Mouse (Mus musculus) heart, adult 2 months (tissue): ENCODE measurements at regions not wholly inside any gene's neighbourhood (a gene's known extent, or its start where the extent isn't known, plus 50 kb on each side); places are given as distances from the start of the nearest gene placed in this dataset.
"Not testable (repeated sequence)": the region's sequence is repeated elsewhere in the genome, so short reads cannot be mapped to it uniquely, and the experiment has no call there.

Source experiments
- DNase-seq, 2 experiments: peaks; one replicate each; pipeline ENCODE4 v3.0.0; 2021
- H3K27ac ChIP-seq: fragments of 200-600 bp; 2 replicates; pipeline ENCODE4 v1.8.1; 2022
- H3K27me3 ChIP-seq: fragments of 200-500 bp; 2 replicates; pipeline ENCODE4 v1.6.1; 2012; ENCODE audit warnings: mild to moderate bottlenecking, low read length, inconsistent platforms, mixed read lengths; ENCODE audit not compliant: control insufficient read depth, insufficient read depth
- H3K36me3 ChIP-seq: fragments of 200-500 bp; 2 replicates; pipeline ENCODE4 v1.6.1; 2012; ENCODE audit warnings: low read length, inconsistent platforms; ENCODE audit not compliant: control insufficient read depth, insufficient read depth
- H3K4me1 ChIP-seq: fragments of 200-500 bp; 2 replicates; pipeline ENCODE4 v1.6.1; 2011; ENCODE audit warnings: low read length; ENCODE audit not compliant: control insufficient read depth, insufficient read depth
- H3K4me3 ChIP-seq: fragments of 200-600 bp; 2 replicates; pipeline ENCODE4 v1.8.1; 2022
- H3K79me2 ChIP-seq: fragments of 200-500 bp; replicated peaks from 2 replicates; pipeline ENCODE4 v1.6.1; 2012; ENCODE audit warnings: mild to moderate bottlenecking, inconsistent platforms, low read length, moderate library complexity, mixed read lengths; ENCODE audit not compliant: control insufficient read depth, insufficient read depth
- H3K9ac ChIP-seq: fragments of 200-500 bp; 2 replicates; pipeline ENCODE4 v1.6.1; 2012; ENCODE audit warnings: low read depth, mild to moderate bottlenecking, control low read depth, inconsistent platforms, low read length, mixed read lengths
- CTCF ChIP-seq: fragments of 200-600 bp; IDR thresholded peaks from 2 replicates; pipeline ENCODE4 v1.8.1; 2022; ENCODE audit warnings: antibody characterized with exemption, mild to moderate bottlenecking, moderate library complexity
- EP300 ChIP-seq: fragments of 200-500 bp; IDR thresholded peaks from 2 replicates; pipeline ENCODE4 v1.6.1; 2011; ENCODE audit warnings: low read depth, low read length, control low read depth; ENCODE audit not compliant: insufficient read depth
- POLR2A ChIP-seq: fragments of 200-500 bp; IDR thresholded peaks from 2 replicates; pipeline ENCODE4 v1.6.1; 2011; ENCODE audit warnings: mild to moderate bottlenecking, low read depth, low read length, control low read depth; ENCODE audit not compliant: insufficient read depth
- WGBS: fragments of 180-500 bp; shearing (Covaris S2); methylation state at CpG from one replicate; pipeline ENCODE4 v1.1.7; 2018; 5-methylcytosine and 5-hydroxymethylcytosine counted together
- intact Hi-C: fragments of 180-260 bp; cut with DNase I; formaldehyde crosslinking; loops from one replicate; pipeline ENCODE4 v1.15.1; 2025

DNA sequence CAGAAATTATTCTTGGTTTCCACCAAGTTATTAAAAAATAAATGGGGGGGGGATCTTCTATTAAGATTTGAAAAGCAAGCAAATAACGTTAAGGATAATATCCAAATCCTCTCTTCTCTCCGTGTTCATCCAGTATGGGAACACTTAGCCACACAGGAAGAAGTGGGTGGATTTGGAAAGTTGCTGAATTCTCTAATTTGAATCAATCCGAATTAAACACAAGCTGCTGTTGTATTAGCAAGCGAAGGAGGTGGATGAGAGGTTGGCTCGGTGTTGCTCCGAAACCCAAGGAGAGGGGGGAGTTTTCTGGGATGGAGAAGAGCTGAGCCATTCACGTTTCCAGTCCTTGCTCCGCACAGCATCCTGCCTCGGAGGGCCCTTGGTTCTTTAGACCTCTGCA lies 97.6 kb upstream of the Lnx1 start:
- no peak for DNase-seq
- H3K36me3 ChIP-seq: no peaks in the 10 kb centered on the region
- intact Hi-C loops: no loop called here
- 61% methylated on average over 9 of the region's 9 CpGs for WGBS
- TF ChIP-seq POLR2A (no peak), EP300 (no peak), CTCF (no peak)
- no peak overlapping the region for H3K4me3 ChIP-seq
- no peaks in the 10 kb centered on the region for H3K27me3 ChIP-seq
- H3K27ac ChIP-seq: no peak overlapping the region
- no peaks in the 10 kb centered on the region for H3K4me1 ChIP-seq
- no peaks in the 10 kb centered on the region for H3K79me2 ChIP-seq
- no peak overlapping the region for H3K9ac ChIP-seq

DNA sequence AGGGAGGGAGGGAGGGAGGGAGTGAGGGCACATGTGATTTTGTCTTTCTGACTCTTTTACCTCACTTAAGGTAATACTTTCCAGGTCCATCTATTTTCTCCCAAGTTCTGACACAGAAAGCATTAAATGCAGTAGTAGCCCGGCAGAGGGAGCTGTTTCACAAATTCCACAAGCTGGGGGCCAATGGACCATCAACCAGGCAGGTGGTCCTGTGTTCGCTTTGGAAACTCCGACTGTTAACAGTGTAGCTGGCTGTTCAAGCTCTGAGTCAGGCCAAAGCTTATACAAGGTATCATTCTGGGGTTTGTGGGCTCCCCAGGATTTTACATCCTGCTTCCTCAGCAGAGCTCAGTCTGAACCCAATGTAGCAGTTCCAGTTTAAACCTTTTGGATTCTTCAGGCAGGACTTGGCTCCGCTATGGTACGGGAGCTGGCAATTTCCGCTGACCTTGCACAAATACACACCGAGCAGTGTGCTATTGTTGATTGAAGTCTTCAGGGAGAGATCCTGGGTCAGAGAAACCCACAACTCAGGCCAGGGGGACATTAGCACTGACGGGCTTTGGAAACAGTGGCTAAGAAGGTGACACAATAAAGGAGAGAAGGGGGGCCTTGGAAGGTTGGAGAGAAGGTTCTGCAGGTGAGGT lies 93.8 kb upstream of the Lnx1 start:
- H3K4me3 ChIP-seq: no peak overlapping the region
- H3K27ac ChIP-seq: no peak overlapping the region
- no peak overlapping the region for H3K9ac ChIP-seq
- TF ChIP-seq CTCF (peak; percentile 74), EP300 (no peak)
- H3K27me3 ChIP-seq: no peaks in the 10 kb centered on the region
- peak; percentile 30 to 54 for DNase-seq
- no peaks in the 10 kb centered on the region for H3K79me2 ChIP-seq
- intact Hi-C loops: loop anchor here (2.0 to 10.0 kb wide), 4 partner anchors 146 to 482 kb away; partner anchors contain the start of gene Chic2
- WGBS: 36% methylated on average over 8 of the region's 8 CpGs
- H3K36me3 ChIP-seq: peaks cover 4% of the 10 kb centered on the region; the same call in 1 of the 2 replicates
- peaks cover 11% of the 10 kb centered on the region for H3K4me1 ChIP-seq

DNA sequence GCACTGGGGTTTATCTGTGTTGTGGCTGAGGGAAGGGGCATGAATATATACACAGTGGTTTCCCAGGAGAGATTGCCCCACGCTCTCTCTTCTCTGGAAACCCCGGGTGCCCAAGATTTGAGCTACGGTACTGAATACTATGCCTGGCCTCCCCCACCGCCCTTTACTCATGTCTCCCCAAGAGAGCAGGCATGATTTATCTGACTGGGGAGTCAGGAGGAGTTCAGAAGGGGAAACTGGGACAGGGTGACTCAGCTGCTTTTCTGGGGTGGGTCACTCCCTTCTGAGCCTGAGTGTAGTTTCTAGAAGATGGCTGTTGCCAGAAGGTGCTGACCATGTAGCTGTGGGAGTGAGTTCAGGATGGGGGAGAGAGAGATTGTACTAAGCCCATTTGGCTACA lies 92.0 kb upstream of the Lnx1 start:
- DNase-seq: peak; percentile 48 to 57
- H3K27ac ChIP-seq: peak overlapping the region; percentile 88
- H3K27me3 ChIP-seq: no peaks in the 10 kb centered on the region
- H3K9ac ChIP-seq: no peak overlapping the region
- H3K79me2 ChIP-seq: no peaks in the 10 kb centered on the region
- no peak overlapping the region for H3K4me3 ChIP-seq
- WGBS: 86% methylated on average over 4 of the region's 4 CpGs
- H3K36me3 ChIP-seq: peaks cover 5% of the 10 kb centered on the region; the same call in 1 of the 2 replicates
- H3K4me1 ChIP-seq: peaks cover 15% of the 10 kb centered on the region
- TF ChIP-seq CTCF: no peak
- TF ChIP-seq POLR2A: no peak
- TF ChIP-seq EP300: no peak
- intact Hi-C loops: loop anchor here (5.0 to 10.0 kb wide), 5 partner anchors 77 to 480 kb away; partner anchors contain the start of gene Chic2

DNA sequence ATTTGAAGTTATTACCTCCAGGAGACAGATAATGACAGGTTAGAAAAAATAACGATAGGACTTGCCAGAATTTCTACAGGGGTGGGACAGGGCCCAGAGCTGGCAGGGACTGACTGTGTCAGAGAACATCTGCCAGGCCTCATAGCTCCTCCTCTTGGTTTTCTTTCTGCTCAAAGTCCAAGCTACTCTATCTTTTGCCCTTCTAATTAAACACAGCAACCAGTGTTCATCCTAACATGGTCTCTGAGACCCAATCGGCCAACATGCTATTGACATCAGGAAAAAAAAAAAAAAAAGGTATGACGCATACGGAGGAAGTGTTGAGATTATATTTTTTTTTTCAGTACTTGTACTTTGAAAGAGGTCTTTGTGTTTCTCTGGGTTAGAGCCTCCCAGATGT lies 90.7 kb upstream of the Lnx1 start:
- Histone ChIP-seq H3K4me1 (peaks cover 15% of the 10 kb centered on the region), H3K9ac (no peak overlapping the region), H3K27ac (peak overlapping the region; percentile 88), H3K79me2 (no peaks in the 10 kb centered on the region), H3K27me3 (no peaks in the 10 kb centered on the region), H3K36me3 (peaks cover 5% of the 10 kb centered on the region; the same call in 1 of the 2 replicates), H3K4me3 (no peak overlapping the region)
- intact Hi-C loops: loop anchor here (2.0 to 10.0 kb wide), 6 partner anchors 76 to 479 kb away; partner anchors contain the start of genes Chic2 and Lnx1
- peak; percentile 39 to 55 for DNase-seq
- 49% methylated on average over 4 of the region's 4 CpGs for WGBS
- TF ChIP-seq POLR2A: no peak
- no peak for TF ChIP-seq EP300
- TF ChIP-seq CTCF: no peak

DNA sequence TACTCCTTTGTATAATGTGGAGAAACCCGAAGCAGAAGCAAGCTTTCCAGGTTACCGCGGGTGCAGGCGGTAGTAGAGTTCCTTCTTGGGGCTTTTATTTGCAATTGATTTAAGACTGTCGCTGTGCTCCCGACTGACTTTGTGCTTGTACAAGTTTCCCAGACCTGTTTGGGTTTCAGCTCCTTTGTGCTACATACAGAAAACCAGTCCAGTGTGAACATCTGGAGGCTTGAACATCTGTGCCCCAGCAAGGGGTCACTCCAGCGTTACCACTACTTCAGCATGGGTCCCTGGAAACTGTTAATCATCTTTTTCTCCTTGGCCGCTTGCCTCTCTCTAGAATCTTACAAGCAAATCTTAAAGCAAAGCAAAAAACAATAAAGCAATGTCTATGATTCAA lies 90.2 kb upstream of the Lnx1 start:
- no peak overlapping the region for H3K9ac ChIP-seq
- WGBS: 36% methylated on average over 8 of the region's 8 CpGs
- no peaks in the 10 kb centered on the region for H3K27me3 ChIP-seq
- H3K4me1 ChIP-seq: peaks cover 15% of the 10 kb centered on the region
- H3K79me2 ChIP-seq: no peaks in the 10 kb centered on the region
- intact Hi-C loops: loop anchor here (2.0 to 10.0 kb wide), 6 partner anchors 76 to 478 kb away; partner anchors contain the start of genes Chic2 and Lnx1
- peak; percentile 14 to 48 for DNase-seq
- H3K27ac ChIP-seq: peak overlapping the region; percentile 88
- no peak for TF ChIP-seq POLR2A
- no peak for TF ChIP-seq EP300
- no peak for TF ChIP-seq CTCF
- peaks cover 5% of the 10 kb centered on the region; the same call in 1 of the 2 replicates for H3K36me3 ChIP-seq
- H3K4me3 ChIP-seq: no peak overlapping the region

DNA sequence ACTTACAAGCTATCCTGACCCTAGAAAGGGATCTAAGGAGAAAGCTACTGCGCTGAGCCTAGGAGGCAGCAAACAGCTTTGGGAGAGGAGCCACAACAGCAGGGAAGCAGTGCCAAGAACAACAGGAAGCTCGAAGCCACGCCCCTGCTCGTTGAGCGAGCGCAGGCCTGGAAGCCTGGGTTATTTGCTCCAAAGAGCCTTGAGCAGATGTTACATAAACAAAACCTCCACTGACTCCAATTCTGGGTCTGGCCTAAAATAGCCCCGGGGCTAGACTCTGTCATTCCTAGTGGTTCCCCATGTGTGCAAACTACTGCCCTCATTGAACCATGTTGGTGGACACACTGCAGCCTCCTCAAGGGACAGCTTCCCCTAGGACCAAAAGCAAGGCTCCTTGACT lies 89.6 kb upstream of the Lnx1 start:
- peak overlapping the region; percentile 88 for H3K27ac ChIP-seq
- peaks cover 15% of the 10 kb centered on the region for H3K4me1 ChIP-seq
- H3K36me3 ChIP-seq: peaks cover 5% of the 10 kb centered on the region; the same call in 1 of the 2 replicates
- no peak overlapping the region for H3K4me3 ChIP-seq
- no peaks in the 10 kb centered on the region for H3K79me2 ChIP-seq
- no peaks in the 10 kb centered on the region for H3K27me3 ChIP-seq
- intact Hi-C loops: loop anchor here (2.0 to 10.0 kb wide), 6 partner anchors 75 to 478 kb away; partner anchors contain the start of genes Chic2 and Lnx1
- DNase-seq: peak; percentile 91 to 94
- TF ChIP-seq EP300: peak; percentile 99
- TF ChIP-seq POLR2A: peak; percentile 60; the same call in 1 of the 2 replicates
- TF ChIP-seq CTCF: peak; percentile 65
- 0% methylated on average over 7 of the region's 7 CpGs for WGBS
- H3K9ac ChIP-seq: peak overlapping the region; percentile 56

DNA sequence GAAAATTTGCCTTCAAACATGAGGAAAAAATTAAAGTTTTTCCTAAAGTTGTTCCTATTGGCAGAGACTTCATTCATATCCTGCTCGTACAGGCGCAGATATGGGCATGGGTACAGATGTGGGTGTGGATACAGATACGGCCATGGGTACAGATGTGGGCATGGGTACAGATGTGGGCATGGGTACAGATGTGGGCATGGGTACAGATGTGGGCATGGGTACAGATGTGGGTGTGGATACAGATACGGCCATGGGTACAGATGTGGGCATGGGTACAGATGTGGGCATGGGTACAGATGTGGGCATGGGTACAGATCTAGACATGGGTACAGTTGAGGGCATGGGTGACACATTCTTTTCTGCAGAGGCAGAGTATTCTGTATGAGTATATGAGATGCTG lies 87.8 kb upstream of the Lnx1 start:
- not testable (repeated sequence) for H3K79me2 ChIP-seq, H3K27ac ChIP-seq, DNase-seq, H3K36me3 ChIP-seq, H3K9ac ChIP-seq, H3K4me3 ChIP-seq, H3K27me3 ChIP-seq
- 94% methylated on average over 4 of the region's 4 CpGs for WGBS
- intact Hi-C loops: loop anchor here (5.0 to 10.0 kb wide), 4 partner anchors 73 to 476 kb away; partner anchors contain the start of gene Chic2
- peaks cover 15% of the 10 kb centered on the region for H3K4me1 ChIP-seq
